ENCODE assay signal across 8 mouse cellular contexts in the genomic region with DNA sequence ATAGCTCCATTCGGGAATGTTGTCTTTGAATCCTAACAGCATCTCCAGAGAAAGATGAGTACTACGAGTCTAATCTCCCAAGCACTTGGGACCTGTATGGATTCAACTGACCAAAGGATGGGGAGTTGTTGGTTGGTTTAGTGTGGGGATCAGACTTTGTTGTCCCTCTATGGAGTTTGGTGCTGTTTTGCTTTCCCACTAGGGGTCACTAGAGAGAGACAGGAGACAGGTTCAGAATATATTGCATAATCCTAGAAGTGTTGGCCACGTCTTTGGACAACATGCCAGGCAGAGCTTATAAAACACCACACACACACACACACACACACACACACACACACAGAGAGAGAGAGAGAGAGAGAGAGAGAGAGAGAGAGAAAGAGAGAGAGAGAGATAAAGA.
DNase-seq lines count a peak whose midpoint lies in the region; ATAC-seq and TF ChIP-seq lines count a peak whose summit lies in the region.

No protein-coding gene starts in this region.

- TF ChIP-seq CTCF in hindbrain, postnatal 0 days (IDR thresholded peaks at IDR 0.05; ENCODE audit: low read depth) = peak; percentile 57
- TF ChIP-seq CTCF in Patski (IDR thresholded peaks at IDR 0.05) = peak; percentile 52

- H3K36me3 ChIP-seq in hindbrain, postnatal 0 days (ENCODE audit: insufficient read depth, low read length) = no peaks in the 10 kb centered on the region
- no peaks in the 10 kb centered on the region for H3K36me3 ChIP-seq in hindbrain, embryonic 10.5 days
- no peaks in the 10 kb centered on the region for H3K36me3 ChIP-seq in myocyte (ENCODE audit: control insufficient read depth, insufficient read depth)

- H3K27ac ChIP-seq in hindbrain, postnatal 0 days = no peak overlapping the region
- H3K27ac ChIP-seq in hindbrain, embryonic 10.5 days = no peak overlapping the region

- peak; percentile 41 for DNase-seq in hindbrain, postnatal 0 days (ENCODE audit: low spot score)
- no peak for DNase-seq in hindbrain, embryonic 10.5 days (ENCODE audit: low spot score)
- peak; percentile 49 for DNase-seq in CD4-positive helper T cell, adult 2 months (ENCODE audit: low read depth, low spot score)
- no peak for DNase-seq in Patski (ENCODE audit: low read depth, low spot score)
- DNase-seq in heart, adult 9 months (ENCODE audit: low spot score in 2 of 2) = peak; percentile 29 to 31
- DNase-seq in frontal cortex, postnatal 10 days (ENCODE audit: low spot score in 2 of 2) = no peak
- no peak for DNase-seq in left cerebral cortex, postnatal 25 days (ENCODE audit: low spot score in 2 of 2)

- no peaks in the 10 kb centered on the region for H3K9me3 ChIP-seq in hindbrain, postnatal 0 days (ENCODE audit: low read length)
- no peaks in the 10 kb centered on the region for H3K9me3 ChIP-seq in hindbrain, embryonic 10.5 days

- no peaks in the 10 kb centered on the region for H3K79me2 ChIP-seq in myocyte (ENCODE audit: control insufficient read depth, insufficient read depth)

- no peaks in the 10 kb centered on the region for H3K27me3 ChIP-seq in hindbrain, postnatal 0 days (ENCODE audit: insufficient read depth, low read length)
- no peaks in the 10 kb centered on the region for H3K27me3 ChIP-seq in hindbrain, embryonic 10.5 days (ENCODE audit: insufficient read depth, poor library complexity, severe bottlenecking)
- no peaks in the 10 kb centered on the region for H3K27me3 ChIP-seq in Patski
- H3K27me3 ChIP-seq in myocyte (ENCODE audit: control insufficient read depth, insufficient read depth, insufficient read length) = no peaks in the 10 kb centered on the region

- POLR2A ChIA-PET in Patski (lab: Charles Lee) = interaction anchor here (1.2 kb wide), 1 partner anchor 12 kb away, joined by 4 read pairs; no protein-coding TSS in a partner anchor

- H3K4me3 ChIP-seq in hindbrain, postnatal 0 days (ENCODE audit: low read length) = no peak overlapping the region
- no peak overlapping the region for H3K4me3 ChIP-seq in hindbrain, embryonic 10.5 days
- no peak overlapping the region for H3K4me3 ChIP-seq in myocyte

- in situ Hi-C loops in Patski (cut with MboI; ENCODE audit: low pct_unique_long_range_greater_than_20kb) = loop anchor here (10.0 kb wide), 1 partner anchor 118 kb away; the partner anchor contains the start of gene Ercc6l2

- no peak overlapping the region for H3K4me2 ChIP-seq in hindbrain, postnatal 0 days (ENCODE audit: low read depth, low read length)
- H3K4me2 ChIP-seq in myocyte (ENCODE audit: low read depth) = no peak overlapping the region

- ATAC-seq in hindbrain, postnatal 0 days = no peak
- ATAC-seq in Patski = no peak

- no peak overlapping the region for H3ac ChIP-seq in myocyte (ENCODE audit: control insufficient read depth, insufficient read length)

- WGBS in hindbrain, postnatal 0 days = 65% methylated on average over 3 of the region's 3 CpGs
- WGBS in hindbrain, embryonic 10.5 days = 68% methylated on average over 3 of the region's 3 CpGs

- H3K9ac ChIP-seq in hindbrain, postnatal 0 days (replicated peaks; ENCODE audit: low read length) = no peak overlapping the region

- 0 out of 2 replicates have a peak, but pooled peaks cover 6% of the 10 kb centered on the region for H3K4me1 ChIP-seq in hindbrain, postnatal 0 days (ENCODE audit: insufficient read depth, low read length)
- H3K4me1 ChIP-seq in hindbrain, embryonic 10.5 days (replicated peaks) = peaks cover 7% of the 10 kb centered on the region

- intact Hi-C loops in left cerebral cortex, postnatal 25 days (cut with DNase I) = loop anchor here (5.0 kb wide), 1 partner anchor 124 kb away; the partner anchor contains the start of gene Ptch1

- TF ChIP-seq POLR2A in myocyte (IDR thresholded peaks at IDR 0.05; ENCODE audit: insufficient read length, low read depth) = no peak

- CTCF ChIA-PET in Patski (lab: Charles Lee) = interaction anchor here (0.7 to 2.4 kb wide), 10 partner anchors 8 to 133 kb away, joined by 3 to 12 read pairs (median 4); no protein-coding TSS in a partner anchor

TF ChIP-seq in myocyte, 11 proteins besides CTCF, POLR2A, EP300 and RAD21:
- peak; percentile 72 for TF ChIP-seq CEBPB (IDR thresholded peaks at IDR 0.05; ENCODE audit: insufficient read depth, poor library complexity, severe bottlenecking)
- TF ChIP-seq REST (IDR thresholded peaks at IDR 0.05; ENCODE audit: insufficient read depth, insufficient read length) = no peak
- TF ChIP-seq POLR2AphosphoS2 (IDR thresholded peaks at IDR 0.05; ENCODE audit: insufficient read length, low read depth) = no peak
- no peak for TF ChIP-seq MAX (IDR thresholded peaks at IDR 0.05; ENCODE audit: low read depth)
- no peak for TF ChIP-seq MYOG (IDR thresholded peaks at IDR 0.05; ENCODE audit: control insufficient read depth in 1 of 3, insufficient read depth in 1 of 3, insufficient read length in 2 of 3, low read depth in 2 of 3)

Comparison
In these comparisons a context has a peak if more than half of its experiments do, and no peak if none do; other contexts are left out.
1. DNase-seq: peak in hindbrain, postnatal 0 days (single experiment), CD4-positive helper T cell, adult 2 months (single experiment) and heart, adult 9 months (2 of 2); none in hindbrain, embryonic 10.5 days (single experiment), Patski (single experiment), frontal cortex, postnatal 10 days (0 of 2) and left cerebral cortex, postnatal 25 days (0 of 2).